Mouse (Mus musculus) B cell, adult 62 days (primary cell): ENCODE measurements around the gene Pcare. TPM values are rescaled to one million over a fixed set of nuclear protein-coding genes. Genes with fewer than 3 reads are reported as not detected.

ENCODE experiments used
- total RNA-seq: library from RNA; stranded (reverse); gene quantifications from 4 replicates; pipeline ENCODE4 v1.2.4, GENCODE M21; 2023

Gene Pcare
- not detected in 4 replicates for total RNA-seq

GRCm38 (mm10) chr17:71752831-71753230 lies at the start of gene Pcare:
Gene Pcare, minus strand, starts transcription at chr17:71752894.

GRCm38 (mm10) chr17:71768173-71768572 lies 15.5 kb upstream of the Pcare start, which contains the start of gene Clip4:
Gene Clip4, plus strand, starts transcription at chr17:71768473.

Other genes starting within 250 kb of the Pcare start
- gene Ndc80, start 226.0 kb downstream of the Pcare start, total RNA-seq, result 7.8 to 12.4 TPM (median 10.7 TPM) in 4 replicates
- gene Spdya, start 200.8 kb downstream of the Pcare start, total RNA-seq, result not detected in 4 replicates
- 124 to 143 TPM (median 133 TPM) in 4 replicates for gene Wdr43, start 137.0 kb downstream of the Pcare start, total RNA-seq
- gene Togaram2, start 79.6 kb downstream of the Pcare start, total RNA-seq, result not detected in 4 replicates
- gene Clip4, start 15.6 kb upstream of the Pcare start, total RNA-seq, result not detected in 4 replicates